Mouse (Mus musculus): ENCODE measurements around the gene Bri3. TPM values are rescaled to one million over a fixed set of nuclear protein-coding genes. Genes with fewer than 3 reads are reported as not detected.

The Bri3 gene
- polyA plus RNA-seq, 1 experiment from 2014 or later, result 121 TPM

DNA sequence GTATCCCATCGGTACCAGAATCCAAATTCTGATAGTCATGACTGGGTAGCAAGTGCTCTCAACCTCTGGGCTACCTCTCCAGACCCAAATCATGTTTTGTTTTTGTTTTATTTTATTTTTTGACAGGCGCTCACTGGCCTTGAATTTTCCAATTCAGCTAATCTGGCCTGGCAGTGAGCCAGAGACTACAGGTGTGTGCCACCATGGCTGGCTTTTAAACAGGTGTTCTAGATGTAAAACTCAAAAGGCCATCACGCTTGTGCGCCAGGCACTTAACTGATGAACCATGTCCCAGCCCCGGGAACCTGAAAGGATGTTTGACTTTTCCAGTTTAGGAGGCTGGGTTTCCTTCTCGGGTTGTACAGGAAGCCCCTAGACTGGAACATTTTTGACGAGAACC lies 2.4 kb downstream of the Bri3 start:
- Histone ChIP-seq H3K4me1 (ENCODE audit: control insufficient read depth, insufficient read depth, low read length) (no peaks in the 10 kb centered on the region), H3K9me3 (ENCODE audit: control insufficient read depth, low read length) (no peaks in the 10 kb centered on the region), H3K36me3 (ENCODE audit: control insufficient read depth, insufficient read depth, low read length) (no peaks in the 10 kb centered on the region), H3K27me3 (ENCODE audit: control insufficient read depth, insufficient read depth, low read length) (no peaks in the 10 kb centered on the region), H3K9ac (ENCODE audit: low read length) (no peak overlapping the region), H3K4me3 (ENCODE audit: low read depth, low read length) (no peak overlapping the region), H3K27ac (ENCODE audit: low read depth, low read length) (no peak overlapping the region), H3K4me2 (ENCODE audit: low read depth) (no peak overlapping the region)
- DNase-seq (ENCODE audit: low spot score) (no peak), ATAC-seq (ENCODE audit: insufficient read depth, low FRiP score, low TSS enrichment) (no peak)
- 86% methylated on average over 7 of the region's 7 CpGs for WGBS

GRCm38 (mm10) chr5:144247307-144247706 lies 3.1 kb downstream of the Bri3 start:
- no peak overlapping the region for H3K4me3 ChIP-seq (ENCODE audit: low read depth, low read length)

DNA sequence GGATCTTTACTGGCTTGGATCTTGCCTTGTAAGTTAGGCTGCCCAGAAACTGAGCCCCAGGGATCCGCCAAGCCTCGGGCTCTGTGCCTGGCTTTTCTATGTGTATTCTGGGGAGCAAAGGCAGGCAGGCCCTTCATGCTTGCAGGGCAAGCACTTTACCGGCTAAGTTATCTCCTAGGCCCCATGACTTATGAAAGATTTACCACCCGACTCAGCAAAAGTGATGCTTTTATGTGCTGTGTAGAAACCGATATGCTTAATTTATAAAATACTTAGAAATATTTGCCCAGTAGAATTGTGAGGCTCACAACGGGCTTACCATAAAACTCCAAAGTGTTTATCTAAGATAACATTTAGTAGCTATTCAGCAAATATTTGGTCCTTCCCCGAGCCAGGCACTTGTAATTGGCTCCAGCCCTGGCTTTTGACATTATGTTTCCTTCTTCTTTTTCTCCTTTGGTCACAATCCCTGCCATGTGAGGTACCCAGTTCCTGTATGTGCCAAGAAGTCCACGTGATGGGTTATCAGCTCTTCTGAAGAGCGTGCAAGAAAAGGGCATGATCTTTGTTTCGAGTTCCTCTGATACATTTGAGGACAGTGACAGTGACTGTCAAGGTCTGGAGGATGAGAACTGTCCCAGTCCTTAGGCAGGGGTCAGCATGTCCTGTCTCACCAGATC lies 3.8 kb downstream of the Bri3 start:
- H3K36me3 ChIP-seq (ENCODE audit: control insufficient read depth, insufficient read depth, low read length), result no peaks in the 10 kb centered on the region
- WGBS, result 82% methylated on average over 10 of the region's 10 CpGs
- no peaks in the 10 kb centered on the region for H3K27me3 ChIP-seq (ENCODE audit: control insufficient read depth, insufficient read depth, low read length)
- H3K4me2 ChIP-seq (ENCODE audit: low read depth), result no peak overlapping the region
- ATAC-seq (ENCODE audit: insufficient read depth, low FRiP score, low TSS enrichment), result no peak
- H3K27ac ChIP-seq (ENCODE audit: low read depth, low read length), result no peak overlapping the region
- no peak for DNase-seq (ENCODE audit: low spot score)
- H3K4me3 ChIP-seq (ENCODE audit: low read depth, low read length), result no peak overlapping the region
- no peak overlapping the region for H3K9ac ChIP-seq (ENCODE audit: low read length)
- H3K4me1 ChIP-seq (ENCODE audit: control insufficient read depth, insufficient read depth, low read length), result no peaks in the 10 kb centered on the region
- no peaks in the 10 kb centered on the region for H3K9me3 ChIP-seq (ENCODE audit: control insufficient read depth, low read length)

More at GRCm38 (mm10) chr5:144247307-144247706, 3.1 kb downstream of the Bri3 start:
- H3K4me2 ChIP-seq (ENCODE audit: low read depth), result no peak overlapping the region
- 79% methylated on average over 10 of the region's 10 CpGs for WGBS
- H3K9ac ChIP-seq (ENCODE audit: low read length), result no peak overlapping the region
- no peak overlapping the region for H3K27ac ChIP-seq (ENCODE audit: low read depth, low read length)
- no peaks in the 10 kb centered on the region for H3K4me1 ChIP-seq (ENCODE audit: control insufficient read depth, insufficient read depth, low read length)
- ATAC-seq (ENCODE audit: insufficient read depth, low FRiP score, low TSS enrichment) (no peak), DNase-seq (ENCODE audit: low spot score) (no peak)
- H3K27me3 ChIP-seq (ENCODE audit: control insufficient read depth, insufficient read depth, low read length), result no peaks in the 10 kb centered on the region
- no peaks in the 10 kb centered on the region for H3K36me3 ChIP-seq (ENCODE audit: control insufficient read depth, insufficient read depth, low read length)
- no peaks in the 10 kb centered on the region for H3K9me3 ChIP-seq (ENCODE audit: control insufficient read depth, low read length)

GRCm38 (mm10) chr5:144249871-144250270 lies 5.6 kb downstream of the Bri3 start:
- Histone ChIP-seq H3K36me3 (ENCODE audit: control insufficient read depth, insufficient read depth, low read length) (no peaks in the 10 kb centered on the region), H3K4me2 (ENCODE audit: low read depth) (no peak overlapping the region), H3K9ac (ENCODE audit: low read length) (no peak overlapping the region), H3K9me3 (ENCODE audit: control insufficient read depth, low read length) (no peaks in the 10 kb centered on the region), H3K4me1 (ENCODE audit: control insufficient read depth, insufficient read depth, low read length) (no peaks in the 10 kb centered on the region), H3K4me3 (ENCODE audit: low read depth, low read length) (no peak overlapping the region), H3K27ac (ENCODE audit: low read depth, low read length) (no peak overlapping the region), H3K27me3 (ENCODE audit: control insufficient read depth, insufficient read depth, low read length) (no peaks in the 10 kb centered on the region)
- 82% methylated on average over 3 of the region's 3 CpGs for WGBS
- no peak for DNase-seq (ENCODE audit: low spot score)
- ATAC-seq (ENCODE audit: insufficient read depth, low FRiP score, low TSS enrichment), result no peak

DNA sequence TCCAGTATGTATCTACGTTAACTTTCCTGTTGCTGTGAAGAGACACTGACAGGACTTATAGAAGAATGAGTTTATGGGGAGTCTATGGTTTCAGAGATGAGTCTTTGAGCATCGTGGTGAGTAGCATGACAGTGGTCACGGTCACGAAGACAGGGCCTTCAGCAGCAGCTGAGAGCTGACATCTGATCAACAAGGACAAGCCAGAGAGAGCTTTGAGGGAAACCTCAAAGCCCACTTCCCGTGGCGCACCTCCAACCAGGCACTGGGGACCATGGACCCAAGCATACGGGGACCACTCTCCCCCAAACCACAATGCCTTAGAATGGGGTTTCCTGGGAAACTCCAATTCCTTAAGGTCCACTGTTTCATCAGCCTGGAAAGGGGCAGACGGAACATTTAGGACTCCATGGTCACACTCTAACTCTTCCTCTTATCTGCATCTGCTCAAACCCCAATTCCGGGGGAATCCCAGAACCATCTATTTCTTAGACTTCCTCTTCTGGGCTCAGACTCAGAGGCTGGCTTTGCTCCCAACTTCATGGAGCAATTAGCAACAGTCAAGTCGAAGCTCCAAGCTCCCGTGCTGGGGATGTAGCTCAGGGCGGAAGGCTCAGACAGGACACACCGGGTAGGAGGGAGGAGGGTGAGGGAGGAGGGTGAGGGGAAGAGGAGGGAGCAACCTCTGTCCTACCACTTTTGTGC lies 7.8 kb downstream of the Bri3 start:
- Histone ChIP-seq H3K4me2 (ENCODE audit: low read depth) (no peak overlapping the region), H3K27me3 (ENCODE audit: control insufficient read depth, insufficient read depth, low read length) (no peaks in the 10 kb centered on the region), H3K4me3 (ENCODE audit: low read depth, low read length) (no peak overlapping the region), H3K27ac (ENCODE audit: low read depth, low read length) (no peak overlapping the region), H3K36me3 (ENCODE audit: control insufficient read depth, insufficient read depth, low read length) (no peaks in the 10 kb centered on the region), H3K9me3 (ENCODE audit: control insufficient read depth, low read length) (no peaks in the 10 kb centered on the region), H3K9ac (ENCODE audit: low read length) (no peak overlapping the region), H3K4me1 (ENCODE audit: control insufficient read depth, insufficient read depth, low read length) (peaks cover 8% of the 10 kb centered on the region)
- DNase-seq (ENCODE audit: low spot score) (no peak), ATAC-seq (ENCODE audit: insufficient read depth, low FRiP score, low TSS enrichment) (no peak)
- WGBS, result 87% methylated on average over 13 of the region's 13 CpGs

GRCm38 (mm10) chr5:144253212-144253611 lies 9.0 kb downstream of the Bri3 start:
- 87% methylated on average over 4 of the region's 4 CpGs for WGBS
- Histone ChIP-seq H3K36me3 (ENCODE audit: control insufficient read depth, insufficient read depth, low read length) (no peaks in the 10 kb centered on the region), H3K9me3 (ENCODE audit: control insufficient read depth, low read length) (no peaks in the 10 kb centered on the region), H3K27ac (ENCODE audit: low read depth, low read length) (no peak overlapping the region), H3K4me1 (ENCODE audit: control insufficient read depth, insufficient read depth, low read length) (peaks cover 19% of the 10 kb centered on the region), H3K9ac (ENCODE audit: low read length) (no peak overlapping the region), H3K27me3 (ENCODE audit: control insufficient read depth, insufficient read depth, low read length) (no peaks in the 10 kb centered on the region), H3K4me2 (ENCODE audit: low read depth) (no peak overlapping the region), H3K4me3 (ENCODE audit: low read depth, low read length) (no peak overlapping the region)
- DNase-seq (ENCODE audit: low spot score), result no peak
- no peak for ATAC-seq (ENCODE audit: insufficient read depth, low FRiP score, low TSS enrichment)

- ATAC-seq (ENCODE audit: insufficient read depth, low FRiP score, low TSS enrichment) (0 out of 2 replicates have a peak, but pooled peaks have one; percentile 1), DNase-seq (ENCODE audit: low spot score) (no peak)
- Histone ChIP-seq H3K4me3 (ENCODE audit: low read depth, low read length) (peak overlapping the region; percentile 99), H3K4me1 (ENCODE audit: control insufficient read depth, insufficient read depth, low read length) (peaks cover 26% of the 10 kb centered on the region), H3K27me3 (ENCODE audit: control insufficient read depth, insufficient read depth, low read length) (no peaks in the 10 kb centered on the region), H3K27ac (ENCODE audit: low read depth, low read length) (no peak overlapping the region), H3K9ac (ENCODE audit: low read length) (no peak overlapping the region), H3K9me3 (ENCODE audit: control insufficient read depth, low read length) (no peaks in the 10 kb centered on the region), H3K36me3 (ENCODE audit: control insufficient read depth, insufficient read depth, low read length) (no peaks in the 10 kb centered on the region; the same call in 1 of the 2 replicates), H3K4me2 (ENCODE audit: low read depth) (peak overlapping the region; percentile 35)
- 56% methylated on average over 16 of the region's 16 CpGs for WGBS
Observed at GRCm38 (mm10) chr5:144254122-144254810, 10.0 kb downstream of the Bri3 start.

DNA sequence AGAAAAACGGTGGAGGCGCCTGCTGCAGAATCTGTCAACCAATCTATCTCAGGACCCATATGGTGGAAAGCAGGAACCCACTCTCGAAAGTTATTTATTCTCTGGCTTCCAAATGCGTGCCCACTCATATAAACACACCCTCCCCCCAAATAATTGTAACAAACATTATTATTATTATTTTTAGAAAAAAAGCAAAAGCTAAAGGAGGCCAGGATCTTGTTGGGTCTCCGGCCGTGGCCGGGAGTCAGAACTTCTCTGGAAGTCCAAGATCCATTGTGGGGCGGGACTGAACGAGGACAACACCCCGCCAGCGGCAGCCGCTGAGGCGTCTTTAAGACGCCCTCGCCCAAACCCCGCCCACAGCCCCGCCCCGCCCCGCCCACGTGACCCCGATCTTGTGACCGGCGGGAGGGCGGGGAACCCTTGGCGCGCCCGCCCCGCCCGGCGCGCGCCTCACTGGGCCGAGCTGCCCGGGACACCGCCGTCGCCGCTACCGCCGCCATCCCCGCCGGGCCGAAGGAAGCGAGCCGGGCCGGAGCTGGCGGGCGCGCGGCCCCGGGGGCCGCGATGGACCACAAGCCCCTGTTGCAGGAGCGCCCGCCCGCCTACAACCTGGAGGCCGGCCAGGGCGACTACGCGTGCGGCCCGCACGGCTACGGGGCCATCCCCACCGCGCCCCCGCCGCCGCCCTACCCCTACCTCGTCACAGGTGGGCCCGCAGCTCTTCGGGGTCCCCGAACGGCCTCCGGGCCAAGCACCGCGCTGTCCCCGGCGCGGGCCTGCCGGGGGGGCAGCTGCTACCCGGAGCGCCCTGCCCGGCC lies 10.8 kb downstream of the Bri3 start:
- H3K36me3 ChIP-seq (ENCODE audit: control insufficient read depth, insufficient read depth, low read length), result no peaks in the 10 kb centered on the region; the same call in 1 of the 2 replicates
- peak overlapping the region; percentile 81 for H3K4me2 ChIP-seq (ENCODE audit: low read depth)
- DNase-seq (ENCODE audit: low spot score), result peak; percentile 92
- WGBS, result under 1% methylated on average over 44 of the region's 84 CpGs
- H3K4me3 ChIP-seq (ENCODE audit: low read depth, low read length), result peak overlapping the region; percentile 99
- no peaks in the 10 kb centered on the region for H3K27me3 ChIP-seq (ENCODE audit: control insufficient read depth, insufficient read depth, low read length)
- H3K9me3 ChIP-seq (ENCODE audit: control insufficient read depth, low read length), result no peaks in the 10 kb centered on the region
- peaks cover 29% of the 10 kb centered on the region for H3K4me1 ChIP-seq (ENCODE audit: control insufficient read depth, insufficient read depth, low read length)
- H3K27ac ChIP-seq (ENCODE audit: low read depth, low read length), result peak overlapping the region; percentile 87
- H3K9ac ChIP-seq (ENCODE audit: low read length), result peak overlapping the region; percentile 95
- ATAC-seq (ENCODE audit: insufficient read depth, low FRiP score, low TSS enrichment), result peak; percentile 71

Measured in neural tube, embryonic 11.5 days (tissue).